17 mouse cellular contexts compared by ENCODE assay signal in the genomic region with DNA sequence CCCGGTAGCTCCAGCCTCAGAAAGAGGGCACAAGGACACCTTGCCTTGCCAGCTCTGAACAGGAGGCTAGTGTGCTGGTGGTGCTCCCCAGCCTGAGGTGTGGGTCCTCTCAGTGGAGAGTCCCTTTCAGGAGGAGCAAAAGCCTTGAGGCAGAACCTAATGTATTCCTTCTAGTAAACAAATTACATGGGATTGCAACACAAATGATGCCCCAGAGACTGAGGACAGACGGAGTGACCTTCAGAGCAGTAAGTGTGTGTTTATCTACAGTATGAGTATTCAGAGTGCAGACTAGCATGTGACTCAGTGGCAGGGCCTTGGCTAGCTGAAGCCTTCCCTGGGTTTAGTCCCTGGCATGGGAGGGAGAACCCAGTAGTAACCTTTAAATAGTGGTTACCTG.
A peak's percentile ranks its signal among the peaks of the same experiment; 100 is the strongest.
DNase-seq lines count a peak whose midpoint lies in the region; ATAC-seq and TF ChIP-seq lines count a peak whose summit lies in the region.
"Had no signal": no experiment of that assay in that cellular context is flagged by ENCODE, and none has a peak within 500 bp of the region (broad histone marks: within the 10 kb centered on the region; RNA-seq: fewer than 3 reads in every experiment).

No protein-coding gene starts in this region.

- intact Hi-C loops in left cerebral cortex, postnatal 36 days (cut with DNase I): no loop called here

- no peaks in the 10 kb centered on the region for H3K9me3 ChIP-seq in lung, postnatal 0 days (ENCODE audit: low read length)
- no peaks in the 10 kb centered on the region for H3K9me3 ChIP-seq in heart, embryonic 16.5 days (replicated peaks; ENCODE audit: control insufficient read depth, low read length)
- H3K9me3 ChIP-seq: embryonic facial prominence, embryonic 13.5 days; forebrain, embryonic 12.5 days; limb, embryonic 10.5 days had no signal

- no peak for TF ChIP-seq POLR2A in lung, adult 2 months (IDR thresholded peaks at IDR 0.05; ENCODE audit: borderline replicate concordance, extremely low read depth, low read depth, low read length)

- no peak overlapping the region for H3K9ac ChIP-seq in lung, postnatal 0 days (replicated peaks; ENCODE audit: low read depth)
- H3K9ac ChIP-seq in heart, embryonic 16.5 days (ENCODE audit: low read length): peak overlapping the region; percentile 21
- H3K9ac ChIP-seq: embryonic facial prominence, embryonic 13.5 days; forebrain, embryonic 12.5 days had no signal

- no peak overlapping the region for H3K4me2 ChIP-seq in lung, postnatal 0 days (replicated peaks; ENCODE audit: low read depth, low read length)
- H3K4me2 ChIP-seq in heart, embryonic 16.5 days (ENCODE audit: low read depth, low read length): no peak overlapping the region
- H3K4me2 ChIP-seq: embryonic facial prominence, embryonic 13.5 days; forebrain, embryonic 12.5 days; midbrain, embryonic 11.5 days had no signal

- 66% methylated on average over 2 of the region's 2 CpGs for WGBS in lung, postnatal 0 days
- WGBS in lung, adult 2 months: 63% methylated on average over 2 of the region's 2 CpGs
- WGBS in heart, embryonic 16.5 days: 47% methylated on average over 2 of the region's 2 CpGs

- no peak for TF ChIP-seq CTCF in lung, postnatal 0 days (IDR thresholded peaks at IDR 0.05)
- TF ChIP-seq CTCF in lung, adult 2 months (IDR thresholded peaks at IDR 0.05; ENCODE audit: insufficient read depth, low read length): no peak

- H3K4me3 ChIP-seq in lung, postnatal 0 days (ENCODE audit: low read depth, low read length): no peak overlapping the region
- H3K4me3 ChIP-seq in lung, adult 2 months (replicated peaks; ENCODE audit: extremely low read depth, low read depth, low read length): no peak overlapping the region
- H3K4me3 ChIP-seq in heart, embryonic 16.5 days (ENCODE audit: low read length): no peak overlapping the region
- H3K4me3 ChIP-seq: embryonic facial prominence, embryonic 13.5 days; forebrain, embryonic 12.5 days; limb, embryonic 10.5 days had no signal

- peak; percentile 42 for ATAC-seq in lung, postnatal 0 days
- ATAC-seq in heart, embryonic 16.5 days (replicated peaks; ENCODE audit: extremely low read depth, insufficient read depth, low FRiP score): no peak
- no peak for ATAC-seq in granulocyte monocyte progenitor cell, adult 5-6 weeks (replicated peaks; ENCODE audit: poor library complexity, severe bottlenecking)
- ATAC-seq: hindbrain, embryonic 16.5 days had no signal

- TF ChIP-seq EP300 in lung, postnatal 0 days (IDR thresholded peaks at IDR 0.05): no peak

- H3K36me3 ChIP-seq in lung, postnatal 0 days (ENCODE audit: insufficient read depth, low read length): 0 out of 2 replicates have a peak, but pooled peaks cover 5% of the 10 kb centered on the region
- no peaks in the 10 kb centered on the region for H3K36me3 ChIP-seq in heart, embryonic 16.5 days (ENCODE audit: control insufficient read depth, insufficient read depth)
- H3K36me3 ChIP-seq: forebrain, embryonic 12.5 days had no signal

- no peaks in the 10 kb centered on the region for H3K4me1 ChIP-seq in lung, postnatal 0 days (ENCODE audit: insufficient read depth, low read depth, low read length)
- peaks cover 14% of the 10 kb centered on the region for H3K4me1 ChIP-seq in lung, adult 2 months (ENCODE audit: control insufficient read depth, insufficient read depth, low read length)
- H3K4me1 ChIP-seq in heart, embryonic 16.5 days (ENCODE audit: control insufficient read depth, insufficient read depth, low read length): peaks cover 73% of the 10 kb centered on the region

- H3K27ac ChIP-seq in lung, postnatal 0 days (ENCODE audit: low read length): no peak overlapping the region
- peak overlapping the region; percentile 76 for H3K27ac ChIP-seq in heart, embryonic 16.5 days (ENCODE audit: low read length)
- H3K27ac ChIP-seq: embryonic facial prominence, embryonic 13.5 days; forebrain, embryonic 12.5 days; kidney, postnatal 0 days; limb, embryonic 10.5 days had no signal

- DNase-seq in cerebellum, adult 9-10 months: peak; percentile 36
- DNase-seq in cerebellum, postnatal 25 days: no peak
- peak; percentile 41 for DNase-seq in lung, postnatal 0 days (ENCODE audit: low spot score)
- DNase-seq in lung, adult 2 months: no peak
- peak; percentile 43 for DNase-seq in adrenal gland, postnatal 25 days
- DNase-seq in left cerebral cortex, postnatal 36 days (ENCODE audit: low spot score in 2 of 2): no peak
- DNase-seq: cerebellum, postnatal 14 days; gastrocnemius, postnatal 25 days; right cerebral cortex, adult 18-20 months had no signal

- H3K27me3 ChIP-seq in lung, postnatal 0 days (replicated peaks; ENCODE audit: insufficient read depth, low read length): no peaks in the 10 kb centered on the region
- H3K27me3 ChIP-seq in heart, embryonic 16.5 days (ENCODE audit: control insufficient read depth, insufficient read depth, low read length): no peaks in the 10 kb centered on the region
- H3K27me3 ChIP-seq: embryonic facial prominence, embryonic 13.5 days; forebrain, embryonic 12.5 days had no signal

Comparison
In these comparisons a context has a peak if more than half of its experiments do, and no peak if none do; other contexts are left out.
1. DNase-seq: peak in cerebellum, adult 9-10 months (single experiment), lung, postnatal 0 days (single experiment) and adrenal gland, postnatal 25 days (single experiment); none in cerebellum, postnatal 25 days (0 of 2), lung, adult 2 months (single experiment) and left cerebral cortex, postnatal 36 days (0 of 2).